Mouse (Mus musculus) right cerebral cortex, postnatal 4 days (tissue): Measurements from ENCODE around the gene Gm4763.
"Not testable (repeated sequence)": the region's sequence is repeated elsewhere in the genome, so short reads cannot be mapped to it uniquely, and the experiment has no call there.

ENCODE experiments used
- DNase-seq: peaks from one replicate; pipeline ENCODE4 v3.0.0-alpha.2; 2022

The Gm4763 gene

GRCm38 (mm10) chr7:24726808-24727207, at the start of gene Gm4763:
Gene Gm4763, minus strand, starts transcription at chr7:24726908.
- not testable (repeated sequence) for DNase-seq

GRCm38 (mm10) chr7:24776145-24776544, 49.4 kb upstream of the Gm4763 start:
- DNase-seq: no peak

GRCm38 (mm10) chr7:24773942-24774535, 47.3 kb upstream of the Gm4763 start:
- no peak for DNase-seq

- no peak for DNase-seq
Observed at GRCm38 (mm10) chr7:24771361-24771760, 44.7 kb upstream of the Gm4763 start.

- DNase-seq: no peak
Observed at GRCm38 (mm10) chr7:24762574-24762973, 35.9 kb upstream of the Gm4763 start.

GRCm38 (mm10) chr7:24761161-24761560, 34.5 kb upstream of the Gm4763 start:
- DNase-seq: no peak

- no peak for DNase-seq
Observed at GRCm38 (mm10) chr7:24760211-24760610, 33.5 kb upstream of the Gm4763 start, which contains the start of gene Cd177. Gene Cd177, minus strand, starts transcription at chr7:24760311.

- no peak for DNase-seq
Observed at GRCm38 (mm10) chr7:24758520-24758919, 31.8 kb upstream of the Gm4763 start.

GRCm38 (mm10) chr7:24753476-24753875, 26.8 kb upstream of the Gm4763 start:
- DNase-seq: no peak

- no peak for DNase-seq
Observed at GRCm38 (mm10) chr7:24751610-24752009, 24.9 kb upstream of the Gm4763 start.

GRCm38 (mm10) chr7:24750695-24751094, 24.0 kb upstream of the Gm4763 start:
- no peak for DNase-seq

- DNase-seq: peak; percentile 8
Observed at GRCm38 (mm10) chr7:24735970-24736670, 9.4 kb upstream of the Gm4763 start.

- no peak for DNase-seq
Observed at GRCm38 (mm10) chr7:24715039-24715438, 11.7 kb downstream of the Gm4763 start.

- DNase-seq: no peak
Observed at GRCm38 (mm10) chr7:24708832-24709292, 17.8 kb downstream of the Gm4763 start, which contains the start of gene BC049730. Gene BC049730, plus strand, starts transcription at chr7:24709242.

- not testable (repeated sequence) for DNase-seq
Observed at GRCm38 (mm10) chr7:24702841-24703240, 23.9 kb downstream of the Gm4763 start.

- not testable (repeated sequence) for DNase-seq
Observed at GRCm38 (mm10) chr7:24697891-24698290, 28.8 kb downstream of the Gm4763 start.

- not testable (repeated sequence) for DNase-seq
Observed at GRCm38 (mm10) chr7:24692693-24693092, 34.0 kb downstream of the Gm4763 start.

- not testable (repeated sequence) for DNase-seq
Observed at GRCm38 (mm10) chr7:24687519-24687918, 39.2 kb downstream of the Gm4763 start.

GRCm38 (mm10) chr7:24684121-24684520, 42.6 kb downstream of the Gm4763 start:
- DNase-seq: not testable (repeated sequence)

- DNase-seq: no peak
Observed at GRCm38 (mm10) chr7:24676575-24676974, 50.1 kb downstream of the Gm4763 start, which contains the start of gene Tex101. Gene Tex101, minus strand, starts transcription at chr7:24676675.

- no peak for DNase-seq
Observed at GRCm38 (mm10) chr7:24671944-24672439, 54.7 kb downstream of the Gm4763 start.
